Mouse (Mus musculus): ENCODE results near the gene Mindy4.
A peak's percentile ranks its signal among the peaks of the same experiment; 100 is the strongest.
"Not testable (repeated sequence)": the region's sequence is repeated elsewhere in the genome, so short reads cannot be mapped to it uniquely, and the experiment has no call there.

Gene Mindy4

DNA sequence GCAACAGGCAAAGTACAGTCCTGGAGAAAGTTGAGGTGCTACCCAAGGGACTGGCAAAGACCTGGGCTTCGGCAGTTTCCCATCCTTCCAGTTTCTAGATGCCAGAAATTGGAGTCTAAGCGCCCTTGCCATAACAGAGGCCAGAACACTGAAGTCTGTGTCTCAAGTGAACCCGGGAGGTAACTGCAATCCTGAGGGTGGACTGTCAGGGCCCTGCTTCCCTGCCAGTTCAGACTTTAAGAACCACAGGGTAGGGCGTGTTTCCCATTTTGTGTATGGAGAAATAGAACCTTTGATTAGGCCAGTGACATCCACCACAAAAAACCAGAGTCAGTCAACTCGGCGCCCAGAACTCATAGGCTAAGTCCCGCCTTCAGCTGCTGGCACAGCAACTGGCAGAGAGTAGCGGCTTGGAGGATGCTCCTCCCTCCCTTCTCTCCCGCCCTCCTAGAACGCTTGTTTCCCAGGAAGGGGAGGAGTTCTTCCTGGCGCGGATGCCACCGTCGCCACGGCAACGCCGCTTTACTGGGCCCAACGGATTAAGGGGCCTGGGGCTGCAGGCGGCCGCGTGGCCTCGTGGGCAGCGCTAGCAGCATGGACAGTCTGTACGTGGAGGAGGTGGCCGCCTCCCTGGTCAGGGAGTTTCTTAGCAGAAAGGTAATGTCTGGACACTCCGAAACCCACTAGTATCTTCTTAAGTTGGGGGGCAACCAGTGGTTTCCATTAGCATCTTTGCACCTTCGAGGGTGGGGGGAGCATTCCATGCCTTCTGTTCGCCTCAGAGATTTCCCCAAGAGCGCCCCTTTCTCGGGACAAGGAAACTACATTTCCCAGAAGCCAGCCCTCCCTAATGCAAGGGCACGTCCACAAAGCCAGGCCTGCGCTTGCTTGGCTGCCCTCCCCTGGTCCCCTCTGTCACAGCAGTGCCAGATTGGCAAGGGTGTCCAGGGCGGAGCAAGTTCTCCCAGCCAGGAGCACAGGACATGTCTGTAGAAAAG, at the start of gene Mindy4:
TSS of gene Mindy4 (plus strand) at position 471 of the 998 bp plus-strand sequence.
- DNase-seq (ENCODE audit: low spot score in 2 of 2), result peak; percentile 85 to 87

DNA sequence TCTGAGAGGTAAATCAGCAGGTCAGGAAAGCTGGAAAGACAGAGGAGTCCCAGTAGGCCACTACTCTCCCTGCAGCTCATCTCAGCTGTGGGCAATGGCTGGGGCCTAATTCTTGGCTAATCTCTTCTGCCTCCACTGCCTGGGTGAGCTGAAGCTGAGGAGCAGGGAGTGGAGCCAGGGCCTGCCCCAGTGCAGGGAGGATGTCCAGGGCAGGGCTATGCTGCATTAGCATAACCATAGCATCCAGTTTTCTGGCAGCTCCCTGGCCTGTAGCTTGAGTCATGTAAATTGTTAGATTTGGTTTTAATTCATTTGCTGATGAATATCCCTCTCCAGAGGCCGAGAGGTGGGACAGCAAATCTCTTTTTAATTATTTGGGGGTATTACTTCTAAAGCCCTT, 43.9 kb upstream of the Mindy4 start:
- no peak for DNase-seq (ENCODE audit: low spot score in 2 of 2)

DNA sequence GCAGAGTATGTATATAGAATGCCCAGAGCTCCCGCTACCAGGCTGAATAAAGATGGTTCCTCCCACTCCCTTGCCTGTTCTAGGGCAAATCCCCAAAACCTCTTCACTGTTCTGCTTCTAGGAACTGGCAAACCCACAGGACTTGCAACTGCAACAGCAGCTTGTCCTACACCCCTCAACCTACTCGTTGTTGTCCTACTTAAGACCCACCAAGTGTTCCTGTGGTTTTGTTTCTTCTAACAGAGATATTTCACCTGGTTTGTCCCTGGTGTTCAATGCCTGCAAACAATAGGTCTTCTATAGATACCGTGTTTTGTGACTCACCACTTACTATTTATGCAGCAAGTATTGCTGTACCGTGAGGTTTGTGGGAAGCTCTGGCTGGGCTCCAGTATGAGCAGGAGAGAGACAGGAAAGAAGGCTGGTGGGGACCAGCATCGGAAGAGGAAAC, 41.8 kb upstream of the Mindy4 start:
- DNase-seq (ENCODE audit: low spot score in 2 of 2), result no peak

DNA sequence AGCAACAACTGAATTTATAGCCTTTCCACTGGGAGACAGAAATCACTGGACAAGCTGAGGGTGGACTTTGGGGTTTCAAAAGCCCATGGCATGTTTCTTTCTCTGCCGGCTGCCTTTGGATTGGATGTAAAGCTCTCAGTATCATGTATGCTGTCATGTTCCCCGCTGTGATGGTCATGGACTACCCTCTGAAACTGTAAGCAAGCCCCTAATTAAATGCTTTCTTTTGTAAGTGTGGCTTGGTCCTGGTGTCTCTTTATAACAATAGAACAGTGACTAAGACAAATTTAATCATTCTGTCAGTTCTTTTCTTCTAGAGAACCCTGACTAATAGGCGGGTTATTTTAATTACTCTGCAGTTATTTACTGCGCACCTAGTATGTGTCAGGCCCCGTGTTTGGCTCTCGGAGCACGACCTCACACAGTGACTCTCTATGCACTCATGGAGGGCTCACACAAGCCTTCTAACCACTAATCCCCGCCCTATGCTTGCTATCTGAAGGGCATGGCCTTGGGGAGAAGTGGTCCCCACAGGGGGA, 40.1 kb upstream of the Mindy4 start:
- no peak for DNase-seq (ENCODE audit: low spot score in 2 of 2)

DNA sequence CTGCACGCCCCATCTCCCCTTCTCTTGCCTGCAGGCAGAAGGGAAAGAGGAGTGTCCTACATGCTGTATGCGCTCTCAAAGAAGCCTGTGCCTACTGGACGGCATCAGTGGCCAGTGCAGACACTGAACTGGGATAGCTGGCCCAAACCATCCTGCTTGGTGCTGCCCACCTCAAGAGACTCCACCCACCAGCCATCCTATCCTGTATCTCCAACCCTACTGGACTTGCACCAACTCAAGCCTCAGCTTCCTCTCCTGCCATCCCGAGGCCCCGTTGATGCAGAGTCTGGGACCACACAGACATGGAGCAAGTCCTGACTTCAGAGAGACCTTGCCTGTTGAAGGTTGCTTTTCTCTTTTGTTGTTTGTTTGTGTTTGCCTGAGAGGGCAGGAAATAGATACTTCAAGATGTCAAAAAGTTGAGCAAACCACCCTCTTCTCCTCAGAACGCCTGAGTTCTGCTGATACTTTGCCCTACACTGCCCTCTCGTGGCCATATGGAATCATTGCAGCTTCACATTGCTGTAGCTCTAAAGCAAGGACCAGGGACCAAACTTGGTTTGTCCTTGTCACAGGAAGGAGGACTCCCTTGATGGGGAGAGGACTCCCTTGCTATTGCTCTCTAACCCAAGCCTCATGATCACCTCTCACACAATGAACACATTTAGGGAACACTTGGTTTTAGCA, 36.3 kb upstream of the Mindy4 start:
- DNase-seq (ENCODE audit: low spot score in 2 of 2), result peak; percentile 34 to 72

DNA sequence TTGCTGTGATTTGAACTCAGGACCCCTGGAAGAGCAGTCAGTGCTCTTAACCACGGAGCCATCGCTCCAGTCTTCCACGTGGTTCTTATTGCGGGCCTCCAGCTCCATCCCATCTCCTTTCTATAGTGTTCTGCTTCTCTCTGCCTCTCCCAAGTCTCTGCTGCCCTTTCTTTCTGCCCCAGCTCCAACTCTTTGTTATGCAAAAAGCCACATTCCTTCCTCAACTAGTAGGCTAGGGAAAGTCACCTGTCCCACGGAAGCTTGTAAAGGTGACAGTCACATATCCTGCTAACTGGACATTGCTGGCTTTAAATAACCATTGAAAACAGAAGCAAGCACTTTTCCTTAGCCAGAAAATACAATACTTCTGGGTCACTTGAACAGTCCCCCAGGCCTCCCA, 33.4 kb upstream of the Mindy4 start:
- DNase-seq (ENCODE audit: low spot score in 2 of 2), result no peak

DNA sequence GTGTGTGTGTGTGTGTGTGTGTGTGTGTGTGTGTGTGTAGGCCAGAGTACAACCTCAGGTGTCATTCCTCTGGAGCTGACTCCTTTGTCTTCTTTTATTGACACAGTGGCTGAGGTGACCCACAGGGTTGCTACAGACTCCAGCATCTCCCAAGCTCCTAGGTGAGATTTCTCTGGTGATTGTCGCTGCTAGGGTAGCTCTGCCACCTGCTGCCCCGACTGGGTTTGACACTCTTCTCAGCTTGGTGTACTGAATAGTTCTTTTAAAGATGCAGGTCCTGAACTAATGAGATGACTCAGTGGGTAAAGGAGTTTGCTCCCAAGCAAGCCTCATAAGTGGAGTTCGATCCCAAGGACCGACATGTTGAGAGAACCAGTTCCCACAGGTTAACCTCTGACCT, 31.5 kb upstream of the Mindy4 start:
- no peak for DNase-seq (ENCODE audit: low spot score in 2 of 2)

DNA sequence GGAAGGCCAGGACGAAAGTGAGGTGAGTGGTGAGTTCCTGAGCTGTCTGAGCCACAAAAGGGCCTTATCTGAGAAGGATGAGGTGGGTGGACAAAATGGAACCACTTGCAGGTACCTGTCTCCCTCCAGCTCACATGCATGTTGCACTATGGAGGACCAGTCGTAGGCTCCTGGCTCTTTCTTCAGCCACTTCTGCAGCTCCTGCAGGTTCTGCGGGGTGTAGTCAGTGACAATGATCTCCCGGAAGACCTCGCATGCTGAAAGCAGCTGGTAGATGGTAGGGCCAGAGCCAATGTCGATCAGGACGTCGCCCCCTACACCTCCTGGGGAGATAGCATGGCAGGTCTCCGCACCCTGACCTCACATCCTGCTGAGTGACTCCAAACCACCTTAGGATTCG, 30.0 kb upstream of the Mindy4 start:
- DNase-seq (ENCODE audit: low spot score in 2 of 2), result no peak

DNA sequence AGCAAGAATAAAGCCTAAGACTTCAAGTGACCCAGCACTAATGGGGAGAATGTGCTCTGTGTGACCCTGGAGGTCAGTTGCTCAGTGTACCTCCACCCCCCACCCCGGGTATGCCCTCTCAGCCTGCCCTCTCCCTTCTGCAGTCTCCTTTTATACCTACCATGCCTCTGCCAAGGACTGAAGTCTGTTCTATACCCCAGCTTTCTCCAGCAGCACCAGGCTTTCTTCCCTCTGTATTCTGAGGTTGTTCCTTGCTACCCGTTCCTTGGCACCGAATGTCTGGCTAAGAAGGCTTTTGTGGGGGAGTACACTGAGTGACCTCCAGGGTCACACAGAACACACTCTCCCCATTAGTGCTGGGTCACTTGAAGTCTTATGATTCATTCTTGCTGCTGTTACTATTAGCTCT, 29.2 kb upstream of the Mindy4 start:
- no peak for DNase-seq (ENCODE audit: low spot score in 2 of 2)

DNA sequence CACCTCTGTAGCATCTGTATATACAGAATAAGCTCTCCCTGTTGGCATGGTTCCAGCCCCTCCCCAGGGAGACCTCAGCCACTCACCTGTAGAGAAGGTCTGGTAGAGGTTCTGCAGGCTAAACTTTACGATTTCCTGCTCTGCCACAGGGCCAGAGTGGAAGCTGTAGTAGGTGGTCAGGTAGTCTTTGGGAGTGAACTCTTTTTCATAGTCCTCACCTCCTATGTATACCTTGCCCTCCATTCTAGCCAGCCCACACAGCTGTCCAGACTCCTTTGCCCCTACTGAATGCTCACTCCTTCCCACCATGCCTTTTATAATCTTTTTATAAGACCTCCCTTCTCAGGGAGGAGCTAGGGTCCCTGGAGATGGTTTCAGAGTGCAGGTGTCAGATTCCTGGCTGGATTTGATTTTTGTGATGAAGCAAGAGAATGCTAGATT, 28.4 kb upstream of the Mindy4 start, which contains the start of gene Inmt:
TSS of gene Inmt (minus strand) at position 303 of the 441 bp plus-strand sequence.
- no peak for DNase-seq (ENCODE audit: low spot score in 2 of 2)

DNA sequence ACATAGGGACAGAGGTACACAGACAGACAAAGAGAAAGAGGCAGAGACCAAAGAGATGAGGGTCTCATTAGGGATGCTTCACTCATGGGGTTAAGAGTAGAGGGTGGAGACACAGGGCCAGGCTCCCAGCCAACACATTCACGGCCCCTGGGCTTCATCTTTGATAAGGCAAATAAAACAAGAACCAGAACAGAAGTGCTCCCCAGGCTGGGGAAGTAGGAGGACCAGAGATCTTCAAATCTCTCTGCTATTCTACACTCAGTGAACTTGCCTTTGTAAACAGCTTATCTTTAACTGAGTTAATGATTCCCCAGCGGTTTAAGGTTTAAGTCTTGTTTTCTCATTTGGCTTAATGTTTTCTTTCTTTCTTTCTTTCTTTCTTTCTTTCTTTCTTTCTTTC, 27.7 kb upstream of the Mindy4 start:
- DNase-seq (ENCODE audit: low spot score in 2 of 2), result no peak

DNA sequence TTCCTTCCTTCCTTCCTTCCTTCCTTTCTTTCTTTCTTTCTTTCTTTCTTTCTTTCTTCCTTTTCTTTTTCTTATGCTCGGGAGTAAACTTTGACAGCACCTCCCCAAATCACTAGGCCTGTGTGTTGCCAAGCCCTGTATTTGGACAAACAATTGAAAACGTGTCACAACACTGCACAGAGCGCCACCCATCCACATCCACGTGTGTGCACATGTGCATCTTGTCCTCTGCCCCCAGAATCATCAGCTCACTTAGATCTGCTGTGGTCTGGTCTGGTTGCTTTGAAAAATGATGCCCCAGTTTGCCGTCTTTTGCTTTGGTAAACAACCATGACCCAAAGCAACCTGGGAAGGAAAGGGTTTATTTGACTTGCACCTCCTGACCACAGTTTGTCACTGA, 27.3 kb upstream of the Mindy4 start:
- DNase-seq (ENCODE audit: low spot score in 2 of 2), result no peak

DNA sequence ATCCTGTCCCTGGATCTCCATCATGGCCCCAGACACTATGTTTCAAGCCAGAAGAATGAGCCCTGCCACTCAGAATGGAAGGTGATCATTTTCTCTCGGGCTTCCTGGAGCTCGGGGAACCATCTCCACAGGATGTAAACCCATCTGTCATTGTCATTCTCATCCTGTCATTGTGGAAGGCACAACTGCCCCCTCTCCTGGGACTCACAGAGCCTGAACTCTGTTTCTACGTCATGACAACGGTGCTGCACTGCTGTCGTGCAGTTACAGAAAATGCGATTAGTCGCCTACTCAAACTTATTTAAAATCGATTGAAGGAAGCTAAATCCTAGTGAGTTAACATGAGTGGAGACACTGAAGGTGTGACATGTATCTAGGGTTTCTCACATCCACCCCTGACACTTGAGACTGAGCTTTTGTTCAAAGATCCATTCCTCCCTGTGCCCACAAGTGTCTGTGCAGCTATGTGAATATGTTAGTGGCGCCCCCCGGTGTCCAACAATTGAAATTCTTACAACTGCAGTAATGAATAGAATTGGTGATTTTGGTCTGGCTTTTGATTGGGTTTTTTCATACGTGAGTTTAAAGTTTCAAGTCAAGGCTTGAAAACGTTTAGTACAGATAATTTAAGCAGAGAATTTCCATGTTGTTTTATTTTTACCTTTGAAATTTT, 26.0 kb upstream of the Mindy4 start:
- no peak for DNase-seq (ENCODE audit: low spot score in 2 of 2)

DNA sequence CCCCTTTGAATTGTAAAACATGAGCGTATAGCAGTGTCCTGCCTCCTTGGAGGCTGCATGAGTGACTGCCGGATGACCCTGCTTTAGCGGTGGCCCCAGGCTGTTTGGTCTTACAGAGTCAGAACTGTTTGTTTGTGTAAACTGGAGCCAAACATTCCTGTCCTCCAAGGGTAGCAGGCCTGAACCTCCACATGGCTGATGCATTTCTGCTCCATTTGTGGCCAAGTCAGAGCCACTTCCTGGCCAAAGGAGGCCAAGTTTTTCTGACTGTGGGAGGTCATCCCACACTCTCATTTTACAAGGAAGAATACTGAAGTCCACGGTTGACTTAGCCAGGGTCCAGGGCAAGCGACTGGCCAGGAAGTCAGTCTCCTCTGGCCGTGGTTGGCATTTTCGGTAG, 23.6 kb upstream of the Mindy4 start:
- DNase-seq (ENCODE audit: low spot score in 2 of 2), result no peak

DNA sequence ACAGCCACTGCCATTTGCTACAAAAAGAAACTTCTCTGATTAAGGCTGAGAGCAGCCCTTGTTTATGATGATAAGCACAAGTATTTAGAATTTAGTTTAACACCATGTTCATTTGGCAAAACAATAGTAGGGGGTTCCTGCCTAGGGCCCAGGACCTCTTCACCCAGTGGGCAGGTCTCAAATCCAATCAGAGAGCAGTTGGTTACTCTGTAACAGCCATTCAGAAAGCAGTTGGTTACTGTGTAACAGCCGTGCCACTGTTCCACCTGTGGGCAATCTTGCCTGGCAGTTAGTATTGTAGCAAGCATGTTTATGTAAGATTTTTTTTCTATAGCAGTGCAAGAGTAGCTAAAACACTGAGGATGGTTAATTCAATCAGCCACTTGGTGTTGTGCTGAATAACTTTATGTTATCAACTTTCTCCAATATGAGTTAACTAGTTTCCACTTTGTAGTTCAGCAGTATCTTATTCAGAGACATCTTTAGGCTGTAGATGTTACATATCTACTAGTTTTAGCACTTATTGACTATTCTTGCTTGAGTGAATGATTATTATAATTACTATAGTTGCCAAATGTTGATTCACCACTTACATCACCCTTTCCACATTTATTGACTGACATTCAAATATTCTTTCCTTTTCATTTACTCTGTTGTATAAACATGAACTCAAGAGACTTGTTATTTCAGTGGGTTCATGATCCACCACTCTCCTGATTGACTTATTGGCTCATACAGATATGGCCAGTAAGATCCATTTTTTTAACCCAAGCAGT, 20.3 kb upstream of the Mindy4 start:
- no peak for DNase-seq (ENCODE audit: low spot score in 2 of 2)

DNA sequence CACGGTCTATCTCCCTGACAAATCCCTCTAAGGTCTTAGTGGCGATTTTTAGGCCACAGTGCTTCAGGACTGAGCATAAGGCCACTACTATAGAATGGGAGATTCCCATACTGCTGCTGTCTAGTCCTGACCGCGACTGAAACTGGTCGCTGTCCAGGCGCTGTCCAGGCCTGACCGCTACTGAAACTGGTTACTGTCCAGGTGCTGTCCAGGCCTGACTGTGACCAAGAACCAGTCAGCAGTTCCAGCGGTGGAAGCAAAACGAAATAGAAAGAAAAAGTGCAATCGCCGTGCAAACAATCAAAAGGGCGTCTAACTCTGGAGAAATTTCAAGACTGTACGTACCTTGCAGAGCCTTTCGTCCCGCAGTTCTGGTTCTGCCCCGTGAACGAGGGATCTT, 15.4 kb upstream of the Mindy4 start:
- DNase-seq (ENCODE audit: low spot score in 2 of 2), result not testable (repeated sequence)

DNA sequence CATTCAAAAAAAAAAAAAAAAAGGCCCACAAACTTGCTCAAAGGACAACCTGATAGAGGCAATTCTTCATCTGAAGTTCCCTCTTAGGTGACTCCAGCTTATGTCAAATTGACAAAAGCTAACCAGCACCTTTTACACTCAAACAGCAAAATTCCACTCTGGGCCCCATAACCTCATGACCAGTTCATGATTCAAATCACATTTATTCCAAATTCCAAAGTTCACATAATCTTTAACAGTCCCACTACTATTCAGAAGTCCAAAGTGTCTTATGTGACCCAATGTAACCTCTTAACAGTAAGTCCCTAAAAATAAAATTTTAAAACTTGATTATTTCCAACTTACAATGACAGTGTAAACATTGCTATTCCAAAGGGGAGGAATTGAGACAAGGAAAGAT, 13.8 kb upstream of the Mindy4 start:
- DNase-seq (ENCODE audit: low spot score in 2 of 2), result no peak

DNA sequence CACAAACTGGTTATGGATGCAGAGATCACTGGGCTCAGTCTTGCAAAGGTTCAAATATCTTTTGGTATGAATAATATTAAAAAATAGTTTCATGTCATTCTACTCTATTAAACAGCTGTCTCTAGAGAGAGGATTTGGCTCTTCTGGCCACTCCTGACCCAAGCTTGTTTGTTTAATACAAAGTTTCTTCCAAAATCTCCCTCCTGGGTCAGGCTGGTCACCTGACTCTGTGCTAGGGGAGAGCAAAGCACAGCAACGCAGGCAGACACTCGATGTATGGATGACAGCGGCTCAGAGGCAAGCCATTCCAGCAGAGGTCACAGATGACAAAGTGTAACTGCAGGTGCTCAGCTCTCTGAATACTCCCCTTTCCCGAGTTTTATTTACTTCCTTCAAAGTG, 11.6 kb upstream of the Mindy4 start:
- no peak for DNase-seq (ENCODE audit: low spot score in 2 of 2)

DNA sequence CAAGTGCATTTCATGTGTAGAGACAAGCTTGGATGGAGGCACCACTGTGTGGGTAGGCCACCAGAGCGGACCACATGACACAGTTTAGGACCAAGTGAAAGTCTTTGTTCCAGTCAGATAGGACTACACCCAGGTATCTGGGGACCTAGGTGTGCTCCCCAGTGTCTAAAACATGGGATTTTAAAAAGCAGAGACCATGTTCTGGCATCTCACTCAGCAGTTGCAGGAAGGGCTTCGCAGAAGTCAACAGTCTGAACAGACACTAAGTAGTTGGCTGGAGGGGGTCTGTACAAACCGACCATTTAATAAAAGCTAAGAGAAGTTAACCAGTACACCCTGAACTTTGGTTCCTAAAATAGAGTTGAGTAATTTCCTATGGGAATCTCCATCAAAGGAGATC, 10.0 kb upstream of the Mindy4 start:
- no peak for DNase-seq (ENCODE audit: low spot score in 2 of 2)

DNA sequence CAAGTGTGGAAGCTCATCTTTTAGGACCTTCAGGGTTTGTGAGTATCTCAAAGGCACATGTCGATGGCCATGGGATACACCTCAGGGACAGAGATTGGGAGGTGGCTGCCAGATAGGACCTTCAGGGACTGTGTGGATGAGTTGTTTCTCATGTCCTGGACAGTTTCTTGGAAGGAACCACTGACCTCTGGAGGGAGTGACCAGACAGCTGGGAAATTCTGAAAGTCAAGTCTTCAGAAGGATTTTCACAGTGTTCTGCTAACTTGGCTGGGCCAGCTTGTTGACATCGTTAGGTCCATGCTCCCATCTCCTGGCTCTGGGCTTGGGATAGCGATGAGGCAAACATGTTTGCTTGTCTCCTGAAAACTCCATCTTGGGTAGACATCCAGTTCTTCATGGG, 4.1 kb upstream of the Mindy4 start:
- no peak for DNase-seq (ENCODE audit: low spot score in 2 of 2)

DNA sequence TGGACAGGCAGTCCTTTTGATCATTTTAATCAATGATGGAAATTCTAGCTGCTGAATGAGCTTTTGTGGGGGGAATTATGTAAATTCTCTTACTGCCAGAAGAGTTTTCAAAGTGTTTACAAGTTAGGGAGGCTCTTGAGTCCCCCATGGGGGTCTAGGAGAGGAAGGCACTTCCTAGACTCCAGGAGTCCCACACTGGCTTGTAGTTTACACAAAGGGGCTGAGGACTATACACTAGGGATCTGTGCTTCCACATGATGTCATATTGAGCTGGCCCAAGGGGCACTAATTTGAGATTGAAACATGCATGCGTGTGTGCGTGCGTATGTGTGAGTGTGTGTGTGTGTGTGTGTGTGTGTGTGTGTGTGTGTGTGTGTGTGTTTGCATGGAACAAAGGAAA, 748 bp downstream of the Mindy4 start:
- DNase-seq (ENCODE audit: low spot score in 2 of 2), result no peak
